Mouse (Mus musculus) intestine, embryonic 15.5 days (tissue): ENCODE measurements around the gene Nxpe3. TPM values are rescaled to one million over a fixed set of nuclear protein-coding genes. Genes with fewer than 3 reads are reported as not detected.

Experiments
- polyA plus RNA-seq: library from polyadenylated mRNA; unstranded; fragments of >200 nt; fragmentation: Nextera tagmentation; extraction: Ambion mirVana; gene quantifications from 2 replicates; pipeline ENCODE4 v1.2.1, GENCODE M21; 2015

Gene Nxpe3
- polyA plus RNA-seq, 1 experiment from 2014 or later = 1.5 TPM

Other genes starting within 250 kb of the Nxpe3 start
- gene Nfkbiz, start 56.4 kb downstream of the Nxpe3 start, polyA plus RNA-seq = 8.7 and 8.8 TPM in 2 replicates
- gene Cep97, start 39.6 kb upstream of the Nxpe3 start, polyA plus RNA-seq = 5.9 and 6.7 TPM in 2 replicates
- 692 and 790 TPM in 2 replicates for gene Rpl24, start 71.0 kb upstream of the Nxpe3 start, polyA plus RNA-seq
- 14.2 and 15.3 TPM in 2 replicates for gene Zbtb11, start 78.6 kb upstream of the Nxpe3 start, polyA plus RNA-seq
- gene Pcnp, start 134.5 kb upstream of the Nxpe3 start, polyA plus RNA-seq = 189 and 209 TPM in 2 replicates
- gene Trmt10c, start 142.5 kb upstream of the Nxpe3 start, polyA plus RNA-seq = 26.4 and 32.3 TPM in 2 replicates
- gene Senp7, start 153.1 kb upstream of the Nxpe3 start, polyA plus RNA-seq = 21.3 and 21.6 TPM in 2 replicates